Mouse (Mus musculus) heart, postnatal 25 days (tissue): ENCODE measurements at regions not wholly inside any gene's neighbourhood (a gene's known extent, or its start where the extent isn't known, plus 50 kb on each side); places are given as distances from the start of the nearest gene placed in this dataset. TPM values are rescaled to one million over a fixed set of nuclear protein-coding genes. Genes with fewer than 3 reads are reported as not detected.

Source experiments
- DNase-seq: peaks from one replicate; pipeline ENCODE4 v3.0.0; 2022; ENCODE audit warnings: low spot score
- intact Hi-C: fragments of 180-260 bp; cut with DNase I; formaldehyde crosslinking; loops from one replicate; pipeline ENCODE4 v1.15.1; 2025
- microRNA-seq: library from miRNA; unstranded; fragments of <30 nt; microRNA quantifications from one replicate; pipeline ENCODE4 v1.2.0, GENCODE M21; 2022

DNA sequence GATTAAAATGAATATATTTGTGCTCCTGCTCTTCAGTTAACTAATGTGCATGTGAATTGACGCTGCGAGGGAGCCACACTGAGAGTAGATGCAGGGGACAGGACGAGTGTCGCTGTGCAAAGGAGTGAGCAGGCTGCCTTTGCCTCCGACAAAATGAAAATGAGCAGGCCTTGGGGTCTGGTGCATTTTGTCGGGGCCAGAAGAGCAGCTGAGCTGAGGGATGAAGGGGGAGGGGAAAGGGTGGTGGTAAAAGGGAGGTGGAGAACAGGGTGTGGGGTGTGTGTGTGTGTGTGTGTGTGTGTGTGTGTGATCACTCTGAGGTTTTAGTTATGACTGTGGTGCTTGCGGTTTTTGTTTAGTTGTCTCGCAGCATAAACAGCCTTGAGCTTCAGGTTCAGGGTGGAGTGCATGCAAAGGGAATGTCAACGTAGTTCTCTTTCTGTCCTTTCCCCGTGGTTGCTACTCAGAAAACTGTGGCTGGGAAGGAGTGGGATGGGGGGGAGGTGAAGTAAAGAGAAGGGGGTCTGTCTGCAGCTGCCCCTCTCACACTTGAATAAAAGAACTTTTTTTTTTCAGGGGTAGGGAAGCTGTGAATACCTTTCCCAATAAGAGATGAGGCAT is 163.0 kb upstream of the Tmem161b start:
- no peak for DNase-seq
- intact Hi-C loops: no loop called here

DNA sequence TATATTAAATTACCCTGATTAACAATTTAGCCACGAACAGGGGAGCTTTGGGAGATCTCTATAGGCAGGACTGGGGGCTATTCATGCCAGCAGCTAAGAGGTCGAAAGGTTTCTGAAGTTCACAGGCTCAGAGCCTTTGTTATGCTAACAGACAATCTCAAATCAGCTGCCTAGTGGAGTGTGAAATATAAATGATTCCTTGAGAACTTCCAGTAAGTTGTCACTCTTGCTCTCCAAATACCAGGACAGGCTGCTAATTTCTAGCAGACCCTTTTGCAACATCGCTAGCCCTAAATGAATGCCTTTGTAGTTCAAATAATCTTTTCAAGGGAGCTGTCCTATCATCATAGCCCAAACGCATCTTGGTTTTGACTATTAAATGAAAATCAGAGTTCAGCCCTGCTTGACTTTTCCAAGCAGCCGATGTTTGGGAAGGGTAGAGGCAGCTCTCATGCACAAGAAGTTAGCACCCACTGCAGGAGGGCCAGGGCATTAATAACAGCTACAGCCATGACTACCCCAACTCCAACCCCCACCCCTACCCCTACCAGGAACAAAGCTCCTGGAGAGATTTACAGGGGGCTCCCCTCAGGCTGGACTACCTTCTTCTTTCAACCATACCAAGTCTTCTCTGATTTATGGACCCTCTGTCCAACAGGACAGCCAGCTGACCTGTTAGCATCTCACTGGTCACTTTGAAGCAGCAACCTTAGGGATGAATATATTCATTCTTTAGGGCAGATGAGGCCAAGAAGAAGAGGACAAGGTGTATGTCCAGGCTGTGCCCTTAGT is 162.2 kb upstream of the Tmem161b start:
- intact Hi-C loops: no loop called here
- DNase-seq: no peak

GRCm38 (mm10) chr13:84060453-84060834 is 161.7 kb upstream of the Tmem161b start:
- intact Hi-C loops: no loop called here
- no peak for DNase-seq

DNA sequence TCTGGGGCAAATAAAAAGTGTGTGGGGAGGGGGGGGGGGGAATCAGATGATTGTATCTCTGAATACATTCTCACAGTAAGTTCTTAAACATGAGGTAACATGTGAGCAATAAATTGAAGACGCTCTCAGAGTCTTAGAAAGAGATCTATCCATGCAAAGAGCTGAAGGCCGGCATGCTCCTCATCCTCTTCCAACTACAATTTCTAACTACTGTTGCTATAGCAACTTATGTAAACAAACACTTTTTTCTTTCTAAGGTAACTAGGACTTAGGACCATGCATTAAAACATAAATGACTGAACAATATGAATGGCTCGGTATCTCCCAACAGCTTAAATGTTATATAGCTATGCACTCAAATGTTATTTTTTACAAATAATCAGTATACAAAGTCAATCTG is 161.2 kb upstream of the Tmem161b start:
- intact Hi-C loops: no loop called here
- no peak for DNase-seq

- no peak for DNase-seq
- intact Hi-C loops: no loop called here
These were observed 160.1 kb upstream of the Tmem161b start for GRCm38 (mm10) chr13:84061820-84062480.

- intact Hi-C loops: no loop called here
- no peak for DNase-seq
These were observed 159.5 kb upstream of the Tmem161b start for GRCm38 (mm10) chr13:84062616-84063015.

DNA sequence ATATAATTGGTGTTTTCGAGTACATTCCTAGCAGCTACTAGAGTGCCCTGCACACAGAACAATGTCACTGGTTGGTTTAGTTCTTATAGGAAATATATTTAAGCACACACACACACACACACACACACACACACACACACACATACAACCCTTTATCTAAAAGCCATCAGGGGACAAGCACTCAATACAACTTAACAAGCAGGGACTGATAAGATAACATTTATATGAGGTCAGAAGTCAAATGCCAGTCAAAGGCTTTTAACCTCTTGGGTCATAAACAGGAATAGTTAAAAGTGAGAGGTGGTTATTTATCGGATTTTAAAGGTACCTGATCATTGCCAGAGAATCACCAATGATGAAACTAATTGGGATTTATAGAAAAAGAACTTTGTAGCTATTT is 158.7 kb upstream of the Tmem161b start:
- intact Hi-C loops: no loop called here
- DNase-seq: no peak

DNA sequence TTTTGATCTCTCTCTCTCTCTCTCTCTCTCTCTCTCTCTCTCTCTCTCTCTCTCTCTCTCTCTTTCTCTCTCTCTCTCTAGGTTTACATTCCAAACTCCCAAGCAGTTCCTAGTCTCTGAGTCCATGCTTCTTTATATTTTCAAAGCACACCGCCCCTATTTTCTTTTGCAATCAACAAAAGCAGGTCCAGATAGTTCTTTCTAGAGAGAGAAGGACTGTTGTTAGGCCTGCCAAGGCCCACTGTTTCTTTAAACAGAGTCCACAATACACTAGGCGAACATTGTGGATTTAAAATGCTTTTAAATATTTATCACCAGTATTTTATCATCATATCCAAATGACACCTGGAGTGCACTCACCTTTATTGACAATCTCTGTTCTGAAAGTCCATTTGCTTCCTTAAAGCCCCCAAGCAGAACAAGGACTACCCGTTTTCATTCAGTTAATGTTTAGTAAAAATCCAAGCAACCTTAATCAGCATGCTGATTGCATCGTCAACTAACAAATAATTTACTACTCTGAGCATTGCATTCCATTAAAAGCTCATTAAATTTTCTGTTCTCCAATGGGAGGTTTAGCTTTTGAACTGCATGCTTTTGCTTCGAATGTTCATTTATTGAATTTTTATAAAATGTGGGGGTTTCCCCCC is 157.7 kb upstream of the Tmem161b start:
- no peak for DNase-seq
- intact Hi-C loops: no loop called here

- intact Hi-C loops: no loop called here
- no peak for DNase-seq
These were observed 156.7 kb upstream of the Tmem161b start for GRCm38 (mm10) chr13:84065256-84065898.

GRCm38 (mm10) chr13:84066211-84066959 is 155.7 kb upstream of the Tmem161b start:
- DNase-seq: no peak
- intact Hi-C loops: no loop called here

DNA sequence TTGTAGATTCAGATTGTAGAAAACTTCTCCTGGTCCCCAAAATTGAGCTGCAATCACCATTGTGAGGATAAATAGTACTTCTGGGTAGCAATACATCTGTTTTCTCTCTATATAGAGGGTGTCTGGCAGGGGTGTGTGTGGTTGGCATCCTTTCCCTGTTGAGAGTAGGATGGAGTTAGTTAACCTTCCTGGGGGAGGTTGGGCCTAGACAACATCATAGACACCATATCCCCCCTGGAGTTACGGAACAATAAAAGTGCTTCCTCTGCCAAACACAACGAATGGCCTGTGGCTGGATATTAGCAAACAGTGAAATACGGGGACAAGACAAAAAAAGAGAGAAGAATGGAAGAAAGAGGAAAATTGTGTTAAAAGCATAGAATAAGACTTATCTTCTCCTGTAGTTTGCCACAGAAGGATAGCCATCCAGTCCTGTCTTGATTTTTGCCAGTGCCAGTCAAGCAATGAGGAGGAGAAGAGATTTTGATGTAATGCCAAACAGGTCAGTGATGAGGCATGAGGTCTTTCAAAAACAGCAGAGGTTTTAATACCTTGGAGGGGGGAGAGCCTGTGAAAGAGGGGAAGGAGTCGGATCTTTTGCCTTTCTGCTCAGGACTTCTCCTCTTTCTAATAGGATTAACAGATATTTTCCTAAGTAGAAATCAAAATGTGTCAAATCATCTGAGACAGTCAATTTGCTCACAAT is 155.0 kb upstream of the Tmem161b start:
- DNase-seq: no peak
- intact Hi-C loops: no loop called here

GRCm38 (mm10) chr13:84068365-84068764 is 153.7 kb upstream of the Tmem161b start:
- intact Hi-C loops: no loop called here
- DNase-seq: no peak

Small RNAs in the stretch of these regions (microRNA-seq; reads per million reads assigned to microRNA genes)
- not detected for gene Mir9-2
